Mouse (Mus musculus) ES-E14 (cell line): ENCODE data around the gene Ucn. TPM values are rescaled to one million over a fixed set of nuclear protein-coding genes. Genes with fewer than 3 reads are reported as not detected.

ENCODE experiments used
- DNase-seq: peaks from one replicate; pipeline ENCODE4 v3.0.0-alpha.2; 2013; ENCODE audit warnings: low read depth, low spot score
- H3K27ac ChIP-seq: 2 replicates; pipeline ENCODE4 v1.5.1; 2012; ENCODE audit warnings: low read depth, mild to moderate bottlenecking, low read length, moderate library complexity, mixed read lengths; ENCODE audit not compliant: poor library complexity, insufficient read depth, severe bottlenecking
- H3K36me3 ChIP-seq: 2 replicates; pipeline ENCODE4 v1.6.1; 2012; ENCODE audit warnings: mild to moderate bottlenecking, low read length, moderate library complexity, mixed read lengths; ENCODE audit not compliant: control insufficient read depth, poor library complexity, insufficient read depth, severe bottlenecking
- H3K4me1 ChIP-seq, 2 experiments: fragments of 150-350 bp in 1 of 2; sonication (generic) in 1 of 2; 2 replicates each; pipeline ENCODE4 v1.6.1; 2012; ENCODE audit warnings: low read length in 2 of 2, mild to moderate bottlenecking in 1 of 2, mixed read lengths in 1 of 2; ENCODE audit not compliant: control insufficient read depth in 2 of 2, insufficient read depth in 2 of 2, poor library complexity in 1 of 2
- H3K4me3 ChIP-seq, 2 experiments: fragments of 150-350 bp in 1 of 2; sonication (generic) in 1 of 2; 2 replicates each; pipeline ENCODE4 v1.5.1; 2012; ENCODE audit warnings: low read length in 2 of 2, low read depth in 1 of 2, mild to moderate bottlenecking in 1 of 2, mixed read lengths in 1 of 2; ENCODE audit not compliant: insufficient read depth in 1 of 2, poor library complexity in 1 of 2, severe bottlenecking in 1 of 2
- H3K9ac ChIP-seq: 2 replicates; pipeline ENCODE4 v1.6.1; 2012; ENCODE audit warnings: low read depth, mild to moderate bottlenecking, low read length, mixed read lengths; ENCODE audit not compliant: poor library complexity, insufficient read depth, severe bottlenecking
- H3K9me3 ChIP-seq: fragments of 150-350 bp; sonication (generic); 2 replicates; pipeline ENCODE4 v1.6.1; 2012; ENCODE audit warnings: low read depth, mild to moderate bottlenecking, low read length; ENCODE audit not compliant: control insufficient read depth, insufficient read depth
- CHD2 ChIP-seq: IDR thresholded peaks from 2 replicates; pipeline ENCODE4 v1.6.1; 2014; ENCODE audit warnings: mild to moderate bottlenecking, low read depth, low read length, inconsistent platforms
- HCFC1 ChIP-seq: IDR thresholded peaks from 2 replicates; pipeline ENCODE4 v1.6.1; 2012; ENCODE audit warnings: low read length, inconsistent platforms, borderline replicate concordance; ENCODE audit not compliant: insufficient read depth
- MAFK ChIP-seq: IDR thresholded peaks from 2 replicates; pipeline ENCODE4 v1.6.1; 2014; ENCODE audit warnings: mild to moderate bottlenecking, low read depth, low read length, inconsistent platforms; ENCODE audit not compliant: insufficient read depth
- ZC3H11A ChIP-seq: IDR thresholded peaks from 2 replicates; pipeline ENCODE4 v1.6.1; 2012; ENCODE audit warnings: low read depth, mild to moderate bottlenecking, inconsistent platforms, low read length, borderline replicate concordance
- ZNF384 ChIP-seq: IDR thresholded peaks from 2 replicates; pipeline ENCODE4 v1.6.1; 2012; ENCODE audit warnings: low read depth, low read length, inconsistent platforms
- in situ Hi-C, 2 experiments: fragments of 600-800 bp; cut with MboI; formaldehyde crosslinking; loops; one replicate each; pipeline ENCODE4 v1.15.1; 2025; ENCODE audit warnings: low sequenced_read_pairs in 2 of 2, inconsistent platforms in 1 of 2; ENCODE audit not compliant: unreplicated experiment in 2 of 2
- total RNA-seq: library from RNA; depleted of rRNA; stranded (reverse); fragments of 300-350 nt; gene quantifications from 2 replicates; pipeline ENCODE4 v1.2.3, GENCODE M21; 2012

The Ucn gene
- total RNA-seq, 1 experiment, result not detected

GRCm38 (mm10) chr5:31137658-31138057 is 971 bp downstream of the Ucn start:
- no peak for DNase-seq
- H3K36me3 ChIP-seq, result 0 out of 2 replicates have a peak, but pooled peaks cover 3% of the 10 kb centered on the region
- no peak overlapping the region for H3K27ac ChIP-seq
- H3K4me1 ChIP-seq, result peaks cover 0 to 8% of the 10 kb centered on the region in 2 experiments; a peak in 1 of 4 replicates
- no peak overlapping the region for H3K9ac ChIP-seq
- peak overlapping the region; percentile 62 to 64 for H3K4me3 ChIP-seq
- no peaks in the 10 kb centered on the region for H3K9me3 ChIP-seq
- in situ Hi-C loops, result no loop called here
- TF ChIP-seq ZNF384 (no peak), HCFC1 (no peak), ZC3H11A (no peak), MAFK (no peak), CHD2 (no peak)

GRCm38 (mm10) chr5:31136730-31137424 is 1.8 kb downstream of the Ucn start:
- TF ChIP-seq MAFK (no peak), ZC3H11A (no peak), HCFC1 (no peak), ZNF384 (no peak), CHD2 (no peak)
- H3K36me3 ChIP-seq, result 0 out of 2 replicates have a peak, but pooled peaks cover 3% of the 10 kb centered on the region

GRCm38 (mm10) chr5:31126050-31126449 is 12.6 kb downstream of the Ucn start:
- TF ChIP-seq ZC3H11A (no peak), CHD2 (no peak), ZNF384 (peak; percentile 95)
- Histone ChIP-seq H3K9ac (no peak overlapping the region), H3K36me3 (no peaks in the 10 kb centered on the region), H3K9me3 (no peaks in the 10 kb centered on the region), H3K4me1 (peaks cover 0 to 2% of the 10 kb centered on the region in 2 experiments; a peak in 1 of 4 replicates), H3K4me3 (no peak overlapping the region), H3K27ac (no peak overlapping the region)
- in situ Hi-C loops, result no loop called here
- DNase-seq, result no peak

More at GRCm38 (mm10) chr5:31136730-31137424, 1.8 kb downstream of the Ucn start:
- peaks cover 0 to 8% of the 10 kb centered on the region in 2 experiments; a peak in 1 of 4 replicates for H3K4me1 ChIP-seq
- in situ Hi-C loops, result no loop called here
- no peak for DNase-seq
- H3K4me3 ChIP-seq, result peak overlapping the region; percentile 62 to 64; a peak in 3 of 4 replicates
- no peaks in the 10 kb centered on the region for H3K9me3 ChIP-seq
- H3K9ac ChIP-seq, result no peak overlapping the region
- no peak overlapping the region for H3K27ac ChIP-seq

GRCm38 (mm10) chr5:31123481-31123880 is 15.1 kb downstream of the Ucn start:
- in situ Hi-C loops, result no loop called here
- DNase-seq, result no peak
- TF ChIP-seq ZNF384, result no peak
- TF ChIP-seq HCFC1, result no peak
- TF ChIP-seq CHD2, result no peak
- no peak for TF ChIP-seq MAFK
- no peak for TF ChIP-seq ZC3H11A
- Histone ChIP-seq H3K36me3 (no peaks in the 10 kb centered on the region), H3K4me1 (peaks cover 0 to 3% of the 10 kb centered on the region in 2 experiments; a peak in 1 of 4 replicates), H3K27ac (no peak overlapping the region), H3K4me3 (no peak overlapping the region), H3K9me3 (no peaks in the 10 kb centered on the region), H3K9ac (no peak overlapping the region)

- Histone ChIP-seq H3K9ac (no peak overlapping the region), H3K9me3 (no peaks in the 10 kb centered on the region), H3K36me3 (no peaks in the 10 kb centered on the region), H3K27ac (no peak overlapping the region), H3K4me3 (no peak overlapping the region), H3K4me1 (peaks cover 3 to 12% of the 10 kb centered on the region in 2 experiments; a peak in 3 of 4 replicates)
- DNase-seq, result no peak
- TF ChIP-seq MAFK (no peak), ZNF384 (no peak)
- in situ Hi-C loops, result no loop called here
These were observed 17.5 kb downstream of the Ucn start for GRCm38 (mm10) chr5:31121111-31121510.
